Mouse (Mus musculus): ENCODE measurements around the gene Vamp9. TPM values are rescaled to one million over a fixed set of nuclear protein-coding genes. Genes with fewer than 3 reads are reported as not detected.

Gene Vamp9
- polyA plus RNA-seq, 1 experiment from 2014 or later: 0.31 TPM

DNA sequence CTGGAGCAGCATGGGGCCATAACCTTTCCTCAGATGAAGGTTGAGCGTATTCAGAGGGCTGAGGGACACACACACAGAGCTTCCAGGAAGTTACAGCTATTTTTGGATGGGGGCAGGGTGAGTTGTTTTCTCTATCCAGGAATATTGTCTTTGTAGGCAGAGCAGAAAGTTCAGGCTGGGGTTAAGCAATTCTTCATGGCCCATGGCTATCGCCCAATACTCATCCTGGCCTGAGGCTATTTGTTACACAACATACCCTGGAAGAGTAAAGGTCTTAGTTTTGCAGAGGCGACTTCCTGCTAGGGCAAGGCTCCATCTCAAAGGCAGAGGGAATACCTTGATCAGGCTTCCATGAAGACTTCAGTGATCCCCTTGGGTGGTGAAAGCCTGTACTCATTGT is 88.1 kb downstream of the Vamp9 start:
- no peaks in the 10 kb centered on the region for H3K36me3 ChIP-seq
- H3K9ac ChIP-seq: no peak overlapping the region
- H3K27me3 ChIP-seq: no peaks in the 10 kb centered on the region
- H3K9me3 ChIP-seq: peaks cover 7% of the 10 kb centered on the region; the same call in 1 of the 2 replicates
- WGBS: 86% methylated on average over 3 of the region's 3 CpGs
- no peak overlapping the region for H3K27ac ChIP-seq
- H3K4me3 ChIP-seq: no peak overlapping the region
- ATAC-seq (ENCODE audit: low FRiP score, low read depth): no peak
- no peak overlapping the region for H3K4me2 ChIP-seq (replicated peaks)
- no peaks in the 10 kb centered on the region for H3K4me1 ChIP-seq

DNA sequence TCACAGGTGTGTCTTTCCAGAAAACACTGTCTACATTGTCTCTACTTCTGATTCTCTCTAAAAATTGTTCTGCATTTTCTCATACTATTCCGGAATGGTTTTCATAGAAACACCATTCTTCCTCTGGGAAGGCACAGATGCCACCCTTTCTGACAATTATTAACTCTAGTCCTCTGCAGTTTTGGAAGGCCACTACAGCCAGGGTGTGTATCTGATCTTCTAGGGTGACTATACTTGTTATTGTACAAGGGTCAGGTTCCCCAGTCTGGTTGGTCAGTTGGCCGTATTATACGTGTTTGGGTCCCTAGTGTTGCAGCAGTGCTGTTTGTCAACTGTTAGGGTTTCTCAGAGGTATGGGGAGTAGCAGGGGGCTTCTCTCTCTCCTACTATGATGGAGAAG is 88.6 kb downstream of the Vamp9 start:
- no peak for ATAC-seq (ENCODE audit: low FRiP score, low read depth)
- Histone ChIP-seq H3K9ac (no peak overlapping the region), H3K27me3 (no peaks in the 10 kb centered on the region), H3K4me3 (no peak overlapping the region), H3K4me2 (replicated peaks) (no peak overlapping the region), H3K9me3 (peaks cover 7% of the 10 kb centered on the region; the same call in 1 of the 2 replicates), H3K36me3 (no peaks in the 10 kb centered on the region), H3K4me1 (no peaks in the 10 kb centered on the region), H3K27ac (no peak overlapping the region)
- 89% methylated on average over 3 of the region's 3 CpGs for WGBS

DNA sequence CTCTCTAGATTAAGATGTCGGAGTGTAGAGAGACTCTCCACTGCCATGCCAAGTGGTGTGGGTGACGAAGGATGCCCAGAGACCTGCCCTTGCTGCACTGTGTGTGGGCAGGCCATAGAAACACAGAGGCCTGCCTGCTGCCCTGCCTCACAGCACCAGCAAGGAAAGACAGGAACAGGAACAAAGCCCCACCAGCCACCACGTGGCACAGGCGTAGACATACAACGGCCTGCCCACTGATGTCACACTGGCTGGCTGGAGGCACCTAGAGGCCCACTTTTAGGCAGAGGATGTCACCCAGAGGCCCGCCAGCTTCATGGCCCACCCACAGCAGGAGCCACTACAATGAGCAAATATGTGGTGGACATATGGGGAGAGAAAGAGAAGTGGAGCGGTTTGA is 94.0 kb downstream of the Vamp9 start:
- WGBS: 78% methylated on average over 7 of the region's 7 CpGs
- no peak for ATAC-seq (ENCODE audit: low FRiP score, low read depth)

DNA sequence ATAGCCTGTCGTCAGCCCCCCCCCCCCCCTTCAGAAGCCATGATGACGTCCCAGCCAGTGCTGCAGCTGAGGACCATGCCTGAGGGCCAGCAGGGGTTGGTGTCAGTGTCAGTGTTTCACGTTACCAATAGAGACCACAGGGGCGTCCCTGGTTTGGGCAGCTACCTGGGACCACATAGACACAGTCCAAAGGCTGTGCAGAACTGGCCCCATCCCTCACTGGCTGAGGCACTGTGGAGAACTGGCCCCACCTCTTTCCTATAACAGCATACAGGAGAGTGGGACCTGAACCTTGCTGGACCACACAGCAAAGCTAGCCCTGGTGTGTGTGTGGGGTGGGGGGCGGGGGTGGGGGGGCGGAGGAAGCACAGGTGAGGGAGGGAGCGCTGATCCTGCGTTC is 94.4 kb downstream of the Vamp9 start:
- no peak overlapping the region for H3K27ac ChIP-seq
- no peak for ATAC-seq (ENCODE audit: low FRiP score, low read depth)
- WGBS: 40% methylated on average over 8 of the region's 8 CpGs

More for the DNA sequence above, 94.0 kb downstream of the Vamp9 start:
- Histone ChIP-seq H3K27ac (no peak overlapping the region), H3K9ac (no peak overlapping the region; the same call in 1 of the 2 replicates), H3K4me3 (no peak overlapping the region), H3K9me3 (peaks cover 7% of the 10 kb centered on the region; the same call in 1 of the 2 replicates), H3K4me1 (0 out of 2 replicates have a peak, but pooled peaks cover 3% of the 10 kb centered on the region), H3K27me3 (no peaks in the 10 kb centered on the region), H3K36me3 (no peaks in the 10 kb centered on the region), H3K4me2 (replicated peaks) (no peak overlapping the region)

More for the DNA sequence above, 94.4 kb downstream of the Vamp9 start:
- Histone ChIP-seq H3K27me3 (no peaks in the 10 kb centered on the region), H3K4me3 (no peak overlapping the region), H3K4me1 (0 out of 2 replicates have a peak, but pooled peaks cover 3% of the 10 kb centered on the region), H3K4me2 (replicated peaks) (no peak overlapping the region), H3K36me3 (no peaks in the 10 kb centered on the region), H3K9me3 (peaks cover 6% of the 10 kb centered on the region; the same call in 1 of the 2 replicates), H3K9ac (no peak overlapping the region; the same call in 1 of the 2 replicates)

Other genes with a start within 250 kb of the Vamp9 start
- 16.0 and 18.7 TPM in 2 replicates for gene Rasgef1b, start 177.2 kb upstream of the Vamp9 start, polyA plus RNA-seq (2015; fragmentation: Nextera tagmentation; extraction: Ambion mirVana)
- 213 and 222 TPM in 2 replicates for gene Hnrnpd, start 72.7 kb downstream of the Vamp9 start, polyA plus RNA-seq (2015; fragmentation: Nextera tagmentation; extraction: Ambion mirVana)
- gene 4930524J08Rik, start 72.8 kb downstream of the Vamp9 start, polyA plus RNA-seq (2015; fragmentation: Nextera tagmentation; extraction: Ambion mirVana): 1.8 and 3.3 TPM in 2 replicates
- gene Hnrnpdl, start 133.4 kb downstream of the Vamp9 start, polyA plus RNA-seq (2015; fragmentation: Nextera tagmentation; extraction: Ambion mirVana): 218 and 231 TPM in 2 replicates
- gene Enoph1, start 133.7 kb downstream of the Vamp9 start, polyA plus RNA-seq (2015; fragmentation: Nextera tagmentation; extraction: Ambion mirVana): 49.0 and 49.8 TPM in 2 replicates